Mouse (Mus musculus) MEL (cell line): ENCODE measurements at regions not wholly inside any gene's neighbourhood (a gene's known extent, or its start where the extent isn't known, plus 50 kb on each side); places are given as distances from the start of the nearest gene placed in this dataset.

Source experiments
- BHLHE40 ChIP-seq: IDR thresholded peaks from 2 replicates; pipeline ENCODE4 v1.6.1; 2012; ENCODE audit warnings: low read depth, mild to moderate bottlenecking, inconsistent platforms, low read length, improper control_type of control experiment, borderline replicate concordance
- CHD2 ChIP-seq: IDR thresholded peaks from 2 replicates; pipeline ENCODE4 v1.6.1; 2011; ENCODE audit warnings: low read length, improper control_type of control experiment
- CTCF ChIP-seq, 3 experiments: IDR thresholded peaks in 2 of 3; conservative IDR thresholded peaks in 1 of 3; 2 replicates each; pipeline ENCODE4 v1.5.1; 2011 to 2012; ENCODE audit warnings: low read length in 3 of 3, low read depth in 2 of 3, mild to moderate bottlenecking in 2 of 3, improper control_type of control experiment in 1 of 3, inconsistent platforms in 1 of 3, mixed read lengths in 1 of 3, moderate library complexity in 1 of 3; ENCODE audit not compliant: control insufficient read depth in 1 of 3, insufficient read depth in 1 of 3, poor library complexity in 1 of 3, severe bottlenecking in 1 of 3
- ETS1 ChIP-seq: IDR thresholded peaks from 2 replicates; pipeline ENCODE4 v1.6.1; 2012; ENCODE audit warnings: low read depth, mild to moderate bottlenecking, inconsistent platforms, low read length, improper control_type of control experiment, moderate library complexity
- GATA1 ChIP-seq: IDR thresholded peaks from 2 replicates; pipeline ENCODE4 v1.6.1; 2011; ENCODE audit warnings: low read depth, low read length, improper control_type of control experiment
- HCFC1 ChIP-seq: IDR thresholded peaks from 2 replicates; pipeline ENCODE4 v1.6.1; 2012; ENCODE audit warnings: low read depth, mild to moderate bottlenecking, inconsistent platforms, low read length, improper control_type of control experiment, moderate library complexity
- MAFK ChIP-seq: IDR thresholded peaks from 2 replicates; pipeline ENCODE4 v1.6.1; 2011; ENCODE audit warnings: low read depth, mild to moderate bottlenecking, low read length, improper control_type of control experiment, borderline replicate concordance
- MEF2A ChIP-seq: IDR thresholded peaks from 2 replicates; pipeline ENCODE4 v1.6.1; 2014; ENCODE audit warnings: low read depth, mild to moderate bottlenecking, inconsistent platforms, low read length, improper control_type of control experiment; ENCODE audit not compliant: poor library complexity, insufficient replicate concordance, severe bottlenecking; ENCODE audit errors: extremely low read depth
- POLR2A ChIP-seq, 2 experiments: IDR thresholded peaks; 2 replicates each; pipeline ENCODE4 v1.6.1; 2011 to 2012; ENCODE audit warnings: low read length in 2 of 2, mild to moderate bottlenecking in 2 of 2, control low read depth in 1 of 2, improper control_type of control experiment in 1 of 2, low read depth in 1 of 2, moderate library complexity in 1 of 2; ENCODE audit not compliant: control insufficient read depth in 1 of 2, insufficient read depth in 1 of 2, poor library complexity in 1 of 2
- SIN3A ChIP-seq: IDR thresholded peaks from 2 replicates; pipeline ENCODE4 v1.6.1; 2012; ENCODE audit warnings: low read length, improper control_type of control experiment, inconsistent platforms
- SMC3 ChIP-seq: IDR thresholded peaks from 2 replicates; pipeline ENCODE4 v1.6.1; 2011; ENCODE audit warnings: low read depth, low read length, improper control_type of control experiment
- ZC3H11A ChIP-seq: IDR thresholded peaks from 2 replicates; pipeline ENCODE4 v1.6.1; 2012; ENCODE audit warnings: low read depth, mild to moderate bottlenecking, inconsistent platforms, low read length, improper control_type of control experiment

GRCm38 (mm10) chr5:133619347-133619746, 480.2 kb upstream of the Castor2 start:
- no peak for TF ChIP-seq CTCF (IDR thresholded peaks at IDR 0.05 in 2 of 3, conservative IDR thresholded peaks at IDR 0.05 in 1 of 3; ENCODE audit: control insufficient read depth in 1 of 3, insufficient read depth in 1 of 3, low read depth in 2 of 3, low read length in 3 of 3, poor library complexity in 1 of 3, severe bottlenecking in 1 of 3)
- no peak for TF ChIP-seq POLR2A (IDR thresholded peaks at IDR 0.05; ENCODE audit: control insufficient read depth in 1 of 2, insufficient read depth in 1 of 2, low read depth in 1 of 2, low read length in 2 of 2, poor library complexity in 1 of 2)
- no peak for TF ChIP-seq MAFK
- TF ChIP-seq CHD2 = no peak
- TF ChIP-seq SMC3 = no peak
- TF ChIP-seq HCFC1 = no peak
- TF ChIP-seq ZC3H11A = no peak
- TF ChIP-seq GATA1 = no peak
- TF ChIP-seq ETS1 = no peak
- no peak for TF ChIP-seq SIN3A
- TF ChIP-seq BHLHE40 = no peak
- TF ChIP-seq MEF2A = no peak
